Mouse (Mus musculus) small intestine, adult 2 months (tissue): ENCODE measurements around the gene Sacm1l. TPM values are rescaled to one million over a fixed set of nuclear protein-coding genes. Genes with fewer than 3 reads are reported as not detected.

Source experiments
- H3K27ac ChIP-seq: fragments of 200-500 bp; 2 replicates; pipeline ENCODE4 v1.5.1; 2012; ENCODE audit warnings: low read depth, low read length, control low read depth, inconsistent platforms; ENCODE audit not compliant: insufficient read depth
- H3K27me3 ChIP-seq: fragments of 200-500 bp; 2 replicates; pipeline ENCODE4 v1.6.1; 2012; ENCODE audit warnings: mild to moderate bottlenecking, moderate library complexity, low read length, inconsistent platforms; ENCODE audit not compliant: control insufficient read depth, insufficient read depth
- H3K36me3 ChIP-seq: fragments of 200-500 bp; 2 replicates; pipeline ENCODE4 v1.6.1; 2012; ENCODE audit warnings: mild to moderate bottlenecking, low read length, control low read depth, inconsistent platforms; ENCODE audit not compliant: control insufficient read depth, insufficient read depth
- H3K4me1 ChIP-seq: fragments of 200-500 bp; 2 replicates; pipeline ENCODE4 v1.6.1; 2012; ENCODE audit warnings: low read length, inconsistent platforms, mixed read lengths; ENCODE audit not compliant: control insufficient read depth, insufficient read depth, insufficient read length
- H3K4me3 ChIP-seq: fragments of 200-500 bp; 2 replicates; pipeline ENCODE4 v1.5.1; 2012; ENCODE audit warnings: low read depth, mild to moderate bottlenecking, control low read depth, inconsistent platforms, low read length, moderate library complexity
- CTCF ChIP-seq: fragments of 200-500 bp; IDR thresholded peaks from 2 replicates; pipeline ENCODE4 v1.5.1; 2012; ENCODE audit warnings: low read depth, mild to moderate bottlenecking, control low read depth, inconsistent platforms, low read length, moderate library complexity, mixed read lengths; ENCODE audit not compliant: insufficient replicate concordance, insufficient read length; ENCODE audit errors: extremely low read depth
- POLR2A ChIP-seq: fragments of 200-500 bp; IDR thresholded peaks from 2 replicates; pipeline ENCODE4 v1.6.1; 2012; ENCODE audit warnings: low read depth, mild to moderate bottlenecking, control low read depth, inconsistent platforms, low read length, moderate library complexity
- WGBS: fragments of 180-500 bp; shearing (Covaris S2); methylation state at CpG from one replicate; pipeline ENCODE4 v1.1.7; 2018; 5-methylcytosine and 5-hydroxymethylcytosine counted together
- polyA plus RNA-seq: library from polyadenylated mRNA; depleted of rRNA; stranded (reverse); fragments of >200 nt; gene quantifications from 2 replicates; pipeline ENCODE4 v1.2.3, GENCODE M21; 2012; rRNA removed

The Sacm1l gene
- 1.6 and 3.2 TPM in 2 replicates for polyA plus RNA-seq

DNA sequence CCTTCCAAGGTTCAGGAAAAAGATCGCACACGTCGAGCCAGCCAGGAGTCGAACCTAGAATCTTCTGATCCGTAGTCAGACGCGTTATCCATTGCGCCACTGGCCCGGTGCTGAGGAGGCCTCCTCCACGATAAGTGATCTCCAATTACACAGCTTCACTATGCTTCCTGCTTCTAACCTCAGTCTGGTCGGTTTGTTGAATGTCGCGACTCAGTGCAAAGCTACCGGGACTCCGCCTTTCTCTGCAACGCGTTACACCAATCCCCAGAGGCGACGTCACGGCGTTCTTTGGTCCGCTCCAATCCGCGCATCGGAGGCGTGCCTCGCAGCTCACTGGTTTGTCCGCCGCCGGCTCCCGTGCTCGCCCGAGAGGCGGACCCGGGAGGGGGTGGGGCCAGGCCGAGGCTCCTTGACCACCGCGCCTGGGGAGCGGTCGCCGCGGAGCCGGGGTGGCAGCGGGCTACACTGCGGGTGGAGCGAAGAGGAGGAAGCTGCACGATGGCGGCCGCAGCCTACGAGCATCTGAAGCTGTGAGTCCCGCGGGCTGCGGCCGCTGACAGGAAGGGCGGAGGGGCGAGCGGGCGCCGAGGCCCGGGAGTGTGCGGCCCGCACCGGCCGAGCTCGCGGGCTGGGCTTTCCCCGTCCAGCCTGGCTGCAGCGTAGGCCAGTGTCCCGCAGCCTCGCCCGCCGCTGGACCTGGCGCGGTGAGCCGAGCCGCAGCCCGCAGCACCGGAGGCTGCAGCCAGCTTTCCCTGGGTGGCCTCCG lies at the start of gene Sacm1l:
Gene Sacm1l (plus strand): TSS at position 368 of the 766 bp plus-strand sequence.
- H3K27me3 ChIP-seq, result no peaks in the 10 kb centered on the region
- H3K4me1 ChIP-seq, result peaks cover 2% of the 10 kb centered on the region; the same call in 1 of the 2 replicates
- 0 out of 2 replicates have a peak, but pooled peaks cover 1% of the 10 kb centered on the region for H3K36me3 ChIP-seq
- peak within 1 kb of the TSS; percentile 98 for H3K27ac ChIP-seq
- under 1% methylated on average over 68 of the region's 79 CpGs for WGBS
- peak within 1 kb of the TSS; percentile 84 for H3K4me3 ChIP-seq
- no peak for TF ChIP-seq CTCF
- TF ChIP-seq POLR2A, result peak; percentile 81

- Histone ChIP-seq H3K27me3 (no peaks in the 10 kb centered on the region), H3K27ac (peak overlapping the region; percentile 27), H3K4me1 (peaks cover 29% of the 10 kb centered on the region), H3K4me3 (peak overlapping the region; percentile 86), H3K36me3 (peaks cover 26% of the 10 kb centered on the region)
- TF ChIP-seq POLR2A (no peak), CTCF (no peak)
- WGBS, result 79% methylated on average over 8 of the region's 8 CpGs
These were observed 49.7 kb upstream of the Sacm1l start for GRCm38 (mm10) chr9:123479876-123480252.

- H3K27me3 ChIP-seq, result no peaks in the 10 kb centered on the region
- 58% methylated on average over 18 of the region's 18 CpGs for WGBS
- peaks cover 27% of the 10 kb centered on the region for H3K36me3 ChIP-seq
- peak overlapping the region; percentile 27 for H3K27ac ChIP-seq
- peaks cover 29% of the 10 kb centered on the region for H3K4me1 ChIP-seq
- peak overlapping the region; percentile 86 for H3K4me3 ChIP-seq
- TF ChIP-seq CTCF (no peak), POLR2A (no peak)
These were observed 49.2 kb upstream of the Sacm1l start for GRCm38 (mm10) chr9:123480253-123480921.

GRCm38 (mm10) chr9:123481136-123481535 lies 48.4 kb upstream of the Sacm1l start:
- TF ChIP-seq CTCF (no peak), POLR2A (no peak)
- Histone ChIP-seq H3K27ac (peak overlapping the region; percentile 36; the same call in 1 of the 2 replicates), H3K36me3 (peaks cover 30% of the 10 kb centered on the region), H3K4me1 (peaks cover 34% of the 10 kb centered on the region), H3K27me3 (no peaks in the 10 kb centered on the region), H3K4me3 (peak overlapping the region; percentile 32)
- WGBS, result 13% methylated on average over 7 of the region's 7 CpGs

GRCm38 (mm10) chr9:123483598-123483997 lies 46.0 kb upstream of the Sacm1l start:
- 55% methylated on average over 1 of the region's 1 CpGs for WGBS
- TF ChIP-seq CTCF (no peak), POLR2A (no peak)
- Histone ChIP-seq H3K36me3 (peaks cover 33% of the 10 kb centered on the region), H3K4me3 (no peak overlapping the region), H3K27me3 (no peaks in the 10 kb centered on the region), H3K27ac (no peak overlapping the region; the same call in 1 of the 2 replicates), H3K4me1 (peaks cover 43% of the 10 kb centered on the region)

DNA sequence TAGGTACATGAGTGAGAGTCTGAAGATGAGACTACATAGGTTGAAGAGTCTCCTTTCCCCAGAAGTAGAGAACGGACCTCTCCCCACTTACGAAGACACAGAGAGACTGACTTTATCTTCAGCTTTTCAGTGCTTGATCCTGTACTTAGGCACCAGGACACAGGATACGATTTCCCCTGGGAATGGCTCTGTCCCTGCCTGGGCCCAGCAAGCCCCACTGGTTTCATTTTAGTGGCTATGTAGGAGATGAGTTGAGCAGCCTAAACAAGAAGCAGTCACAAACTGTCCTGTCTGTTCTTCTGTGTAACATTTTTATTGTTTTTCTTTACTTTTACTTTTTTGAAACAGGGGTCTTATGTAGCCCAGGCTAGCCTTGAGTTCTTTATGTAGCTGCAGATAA lies 44.7 kb upstream of the Sacm1l start:
- Histone ChIP-seq H3K4me3 (no peak overlapping the region), H3K36me3 (peaks cover 36% of the 10 kb centered on the region), H3K27ac (no peak overlapping the region), H3K4me1 (peaks cover 47% of the 10 kb centered on the region), H3K27me3 (no peaks in the 10 kb centered on the region)
- TF ChIP-seq POLR2A, result no peak
- TF ChIP-seq CTCF, result no peak
- 90% methylated on average over 3 of the region's 3 CpGs for WGBS

DNA sequence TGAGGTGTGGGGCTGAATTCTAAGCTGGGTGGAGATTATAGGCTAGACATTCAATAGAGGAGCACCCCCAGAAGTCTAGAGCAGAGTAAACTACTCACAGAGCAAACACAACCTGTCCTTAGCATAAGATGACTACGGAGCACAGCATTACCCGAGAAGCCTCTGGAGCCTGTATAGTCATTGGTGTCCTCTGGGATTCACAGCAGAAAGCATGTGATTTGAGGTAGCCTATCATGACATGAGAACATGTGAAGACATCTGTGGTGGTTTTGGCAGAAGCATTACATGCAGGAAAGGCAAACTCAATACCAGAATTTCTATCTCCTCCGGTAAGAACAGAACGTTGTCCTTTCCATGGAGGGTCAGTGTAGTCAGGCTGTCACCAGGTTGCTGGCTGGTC lies 44.0 kb upstream of the Sacm1l start:
- H3K36me3 ChIP-seq, result peaks cover 34% of the 10 kb centered on the region
- H3K27me3 ChIP-seq, result no peaks in the 10 kb centered on the region
- H3K27ac ChIP-seq, result peak overlapping the region; percentile 71
- no peak overlapping the region for H3K4me3 ChIP-seq
- H3K4me1 ChIP-seq, result peaks cover 41% of the 10 kb centered on the region
- TF ChIP-seq CTCF, result no peak
- TF ChIP-seq POLR2A, result no peak
- WGBS, result 81% methylated on average over 4 of the region's 4 CpGs
